Mouse (Mus musculus): Measurements from ENCODE around the gene Il31. TPM values are rescaled to one million over a fixed set of nuclear protein-coding genes. Genes with fewer than 3 reads are reported as not detected.
"Not testable (repeated sequence)": the region's sequence is repeated elsewhere in the genome, so short reads cannot be mapped to it uniquely, and the experiment has no call there.

The Il31 gene
- total RNA-seq (2021), result not detected
- long read RNA-seq, experiment 1, result 0 reads
- long read RNA-seq, experiment 2, result 0 reads

DNA sequence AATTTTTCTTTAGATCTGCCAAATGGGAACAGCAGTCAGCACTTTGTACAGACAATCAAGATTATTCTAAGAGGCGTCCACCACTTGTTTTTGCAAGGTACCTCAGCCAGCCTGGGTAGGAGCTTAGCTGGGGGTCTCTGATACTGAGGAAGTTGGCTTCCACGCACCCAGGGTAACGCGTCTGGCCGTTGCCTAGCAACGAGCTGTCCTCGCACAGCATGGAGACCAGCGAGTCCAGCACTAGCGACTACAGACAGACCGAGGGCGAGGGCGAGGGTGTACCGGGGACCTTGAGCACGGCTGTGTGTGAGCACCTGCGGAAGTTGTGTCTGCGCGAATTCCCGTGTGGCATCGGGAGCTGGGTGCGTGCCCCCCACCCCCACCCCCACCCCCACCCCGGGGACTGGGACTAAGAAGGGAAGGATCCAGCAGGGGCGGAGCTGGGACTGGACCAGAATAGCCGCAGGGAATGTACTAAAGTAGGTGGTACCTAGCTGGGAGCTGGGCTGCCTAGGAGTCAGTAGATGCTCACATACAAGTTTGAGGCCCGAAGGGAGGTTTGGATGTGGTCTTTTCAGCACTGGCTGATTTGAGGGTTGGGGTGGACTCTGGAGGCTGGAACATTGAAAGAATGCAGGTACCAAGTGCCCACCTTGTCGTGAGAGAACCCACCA lies at the start of gene Il31, which contains the start of gene Lrrc43:
Gene Il31 (minus strand): TSS at position 378 of the 674 bp plus-strand sequence.
Gene Lrrc43 (plus strand): TSS at position 194 of the 674 bp plus-strand sequence.
- no peak for DNase-seq

DNA sequence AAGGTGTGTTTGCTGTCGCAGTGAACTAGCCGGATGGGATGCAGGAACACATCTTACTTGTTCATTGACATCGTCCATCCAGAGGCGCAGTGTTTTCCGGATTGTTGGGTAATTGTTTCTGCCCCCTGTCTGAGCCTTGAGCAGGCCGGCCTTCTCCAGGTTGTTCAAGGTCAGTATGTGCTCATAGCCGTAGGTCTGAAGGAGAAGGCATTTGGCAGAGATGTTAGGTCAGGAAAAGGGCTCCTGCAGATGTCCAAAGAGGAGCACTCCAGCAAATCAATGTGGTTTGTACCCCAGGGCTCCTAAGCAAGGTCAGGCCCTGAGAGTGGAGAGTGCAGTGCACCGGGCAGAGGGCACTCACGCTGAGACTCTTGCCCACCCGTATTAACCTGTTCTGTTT lies 44.5 kb upstream of the Il31 start:
- DNase-seq, result no peak

DNA sequence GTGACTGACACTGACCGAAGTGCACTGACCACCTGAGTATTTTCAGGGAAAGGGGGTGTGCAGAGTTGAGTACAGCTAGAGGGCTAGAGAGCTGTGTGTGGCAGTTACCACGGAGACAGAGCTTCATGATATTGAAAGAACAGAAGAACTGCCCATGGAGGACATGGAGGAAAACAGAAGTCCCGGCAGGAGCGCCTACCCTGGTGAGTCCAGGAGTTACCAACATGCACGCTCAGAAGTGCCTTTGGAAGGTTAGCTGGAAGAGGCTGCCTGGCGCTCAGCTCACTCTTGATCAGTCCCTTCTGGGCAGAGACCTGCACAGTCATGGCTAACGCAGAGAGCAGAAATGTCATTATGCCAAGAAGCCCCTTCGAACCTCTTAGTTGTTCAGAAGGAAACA lies 40.8 kb upstream of the Il31 start:
- DNase-seq, result no peak

DNA sequence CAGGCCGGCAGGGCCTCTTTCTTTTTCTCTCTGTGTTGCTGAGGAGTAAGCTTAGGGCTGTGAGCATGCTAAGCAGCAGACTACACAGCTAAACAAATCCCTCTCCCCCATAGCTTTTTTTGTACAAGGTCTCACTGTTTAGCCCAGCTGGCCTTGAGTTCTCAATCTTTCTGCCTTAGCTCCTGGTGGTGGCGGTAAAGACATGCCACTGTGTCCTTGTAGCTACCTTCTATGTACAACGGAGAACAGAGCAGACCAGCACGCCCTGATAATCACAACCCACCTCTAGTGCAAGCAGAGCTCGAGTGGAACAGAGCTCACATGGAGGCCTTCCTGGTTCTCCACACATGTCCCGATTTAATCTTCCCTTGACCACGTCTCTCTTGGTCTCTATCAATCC lies 39.4 kb upstream of the Il31 start:
- no peak for DNase-seq

DNA sequence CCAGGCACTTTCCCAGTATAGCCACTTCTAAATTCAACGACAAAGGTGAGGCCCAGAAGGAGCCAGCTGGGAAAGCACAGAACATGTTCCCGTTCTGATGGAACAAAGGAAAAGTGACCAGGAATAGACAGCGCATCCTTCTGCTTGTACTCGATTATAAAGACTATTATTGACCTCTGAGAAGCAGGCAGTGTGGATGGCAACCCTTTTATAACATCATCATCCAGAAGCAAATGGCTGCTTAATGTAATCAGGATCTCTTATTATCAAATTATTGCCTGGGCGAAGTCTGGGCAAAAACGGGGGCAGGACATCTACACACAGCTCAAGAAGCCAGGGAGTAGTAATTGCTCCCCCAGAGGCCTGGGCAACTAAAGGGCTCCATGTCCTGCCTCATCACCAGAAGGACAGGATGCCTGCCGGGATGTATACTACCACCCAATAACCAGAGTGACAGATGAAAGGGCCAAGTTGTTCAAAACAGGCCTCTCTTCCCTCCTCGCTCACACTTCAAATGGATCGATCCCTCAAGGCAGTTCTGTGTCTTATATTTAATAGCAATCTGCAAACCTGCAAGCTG lies 36.7 kb upstream of the Il31 start:
- no peak for DNase-seq

DNA sequence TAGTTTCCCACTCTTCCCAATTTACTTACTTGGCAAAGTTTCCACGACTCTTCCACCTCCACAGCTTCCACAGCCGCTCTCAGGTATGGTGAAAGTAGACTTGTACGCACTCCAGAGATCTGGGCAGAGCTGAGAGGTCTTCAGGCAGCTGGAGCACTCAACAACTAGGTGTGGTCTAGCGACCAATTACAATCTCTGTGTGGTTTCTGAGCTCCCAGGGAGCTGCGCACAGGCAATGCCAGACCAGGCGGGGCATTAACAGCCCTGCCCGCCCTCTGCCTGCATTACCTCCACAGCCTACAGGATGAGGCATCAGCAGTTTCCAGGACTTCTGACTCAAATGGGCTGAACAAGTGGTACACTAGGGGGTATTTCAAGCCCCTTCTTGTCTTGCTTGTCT lies 36.0 kb upstream of the Il31 start, which contains the start of gene Gm49027:
Gene Gm49027 (minus strand): TSS at position 208 of the 400 bp plus-strand sequence.
- DNase-seq, result no peak

DNA sequence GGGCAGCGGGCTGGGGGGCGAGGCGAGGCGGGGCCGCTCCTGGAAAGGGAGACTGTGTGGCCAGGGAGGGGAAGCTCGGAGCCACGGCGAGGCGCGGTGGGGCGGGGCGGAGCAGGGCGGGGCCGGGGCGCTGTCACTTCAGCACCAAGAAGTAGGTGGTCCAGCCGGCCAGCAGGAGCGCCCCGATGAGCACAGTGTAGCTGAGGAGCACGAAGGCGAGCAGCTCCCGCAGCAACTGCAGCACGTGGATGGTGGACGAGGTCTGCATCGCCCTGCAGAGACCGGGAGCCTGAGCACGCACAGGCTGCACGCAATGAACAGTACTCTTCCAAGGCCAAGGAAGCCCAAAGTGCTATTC lies 35.1 kb upstream of the Il31 start:
- DNase-seq, result no peak

DNA sequence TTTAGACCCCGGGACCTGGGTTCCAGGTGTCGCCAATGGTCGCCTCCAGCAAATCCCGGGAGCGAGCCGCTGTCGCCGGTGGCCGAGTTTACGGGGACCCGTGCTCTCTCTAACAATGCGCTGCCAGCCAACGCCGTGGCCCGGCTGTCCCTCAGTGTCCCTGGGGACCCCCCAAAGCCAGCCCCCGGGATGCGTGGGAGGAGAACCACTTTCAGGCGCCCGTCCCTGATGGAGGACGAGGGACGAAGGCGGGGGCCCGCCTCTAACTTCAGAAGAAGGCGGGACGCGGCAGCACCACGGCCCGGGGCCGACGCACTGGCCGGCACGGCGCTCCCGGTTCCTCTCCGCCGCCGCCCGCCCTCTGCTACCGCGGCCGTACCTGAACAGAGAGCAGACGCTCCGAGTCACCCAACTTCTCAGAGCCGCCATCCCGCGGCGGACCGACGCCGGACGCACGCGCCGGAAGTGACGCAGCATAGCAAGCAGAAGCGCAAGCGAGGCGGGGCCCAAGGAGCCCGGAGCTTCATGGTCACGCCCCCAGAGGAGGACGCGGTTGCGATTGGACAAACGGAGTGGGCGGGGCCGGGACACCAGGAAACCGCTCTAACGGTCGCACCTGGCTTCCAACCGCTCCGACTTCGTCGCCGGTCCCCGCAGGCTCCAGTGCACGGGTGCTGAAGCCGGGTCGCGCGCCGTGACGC lies 34.6 kb upstream of the Il31 start, which contains the start of gene Diablo:
Gene Diablo (minus strand): TSS at position 485 of the 701 bp plus-strand sequence.
- peak; percentile 99 for DNase-seq

DNA sequence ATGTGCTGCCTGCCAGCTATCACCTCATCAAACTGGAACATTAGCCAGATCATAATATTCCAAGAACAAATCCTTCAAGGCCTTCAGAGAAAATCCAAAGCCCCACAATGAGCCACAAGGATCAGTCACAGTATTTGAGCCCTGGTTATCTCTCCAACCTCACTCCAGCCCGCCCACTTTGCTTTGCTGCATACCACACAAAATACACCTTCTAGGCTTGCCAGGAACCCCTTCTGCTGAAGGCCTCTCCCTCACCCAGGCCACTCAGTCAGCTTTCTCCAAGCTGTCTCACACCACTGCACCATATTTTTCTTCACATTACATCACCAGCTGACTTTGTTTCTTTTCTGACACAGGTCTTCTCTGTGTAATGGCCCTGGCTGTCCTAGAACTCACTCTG lies 32.9 kb upstream of the Il31 start:
- DNase-seq, result no peak

DNA sequence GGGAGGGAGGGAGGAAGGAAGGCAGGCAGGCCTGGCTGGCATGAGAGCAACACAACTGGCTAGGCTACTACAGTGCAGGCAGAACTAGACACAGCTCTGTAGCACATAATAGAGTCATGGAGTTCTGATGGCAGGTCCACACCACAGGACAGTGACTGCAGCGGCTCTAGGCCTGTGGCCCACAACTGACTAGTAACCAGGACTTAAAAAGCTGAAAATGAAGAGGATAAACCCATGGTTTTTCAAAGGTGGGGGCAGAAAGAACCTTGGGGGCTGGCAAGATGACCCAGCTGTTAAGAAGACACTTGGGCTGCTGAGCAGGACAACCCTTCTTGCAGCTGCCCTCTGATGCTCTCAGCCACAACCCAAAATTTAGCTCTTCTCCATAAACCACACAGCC lies 32.3 kb upstream of the Il31 start:
- DNase-seq, result no peak

DNA sequence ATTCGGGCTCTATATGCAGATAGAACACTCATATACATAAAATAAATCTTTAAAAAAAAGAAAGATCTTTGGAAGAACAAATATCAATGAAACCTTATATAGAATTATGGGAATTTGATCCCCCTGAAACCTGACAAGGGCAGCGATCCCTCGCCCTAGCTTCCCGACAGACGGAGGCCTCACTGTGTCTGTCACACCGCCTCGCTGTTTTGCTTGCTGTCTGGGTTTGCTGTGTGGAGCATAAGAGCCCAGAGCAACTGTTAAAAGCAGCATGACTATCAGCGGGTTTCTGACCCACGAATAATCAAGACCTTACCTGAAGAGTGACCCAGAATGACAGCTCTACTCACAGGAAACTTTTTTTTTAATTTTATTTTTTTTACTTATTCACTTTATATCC lies 31.4 kb upstream of the Il31 start:
- no peak for DNase-seq

DNA sequence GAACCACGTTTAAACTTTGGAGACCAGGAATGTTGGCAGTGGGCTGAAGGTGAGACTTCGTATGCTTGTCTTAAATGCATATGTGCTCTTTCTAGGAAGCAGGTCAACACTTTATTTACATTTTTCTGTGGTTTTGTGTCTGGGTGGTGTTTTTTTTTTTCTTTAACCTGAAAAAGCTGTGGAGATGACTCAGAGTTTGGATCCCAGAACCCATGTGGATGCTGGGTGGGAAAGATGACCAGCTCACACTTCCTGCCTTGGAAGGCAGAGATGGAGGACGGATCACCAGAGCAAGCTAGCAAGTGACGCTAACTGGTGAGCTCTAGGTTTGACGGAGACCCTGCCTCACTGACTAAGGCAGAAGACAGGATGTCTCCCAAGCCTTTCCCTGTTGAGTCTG lies 25.6 kb upstream of the Il31 start:
- no peak for DNase-seq

DNA sequence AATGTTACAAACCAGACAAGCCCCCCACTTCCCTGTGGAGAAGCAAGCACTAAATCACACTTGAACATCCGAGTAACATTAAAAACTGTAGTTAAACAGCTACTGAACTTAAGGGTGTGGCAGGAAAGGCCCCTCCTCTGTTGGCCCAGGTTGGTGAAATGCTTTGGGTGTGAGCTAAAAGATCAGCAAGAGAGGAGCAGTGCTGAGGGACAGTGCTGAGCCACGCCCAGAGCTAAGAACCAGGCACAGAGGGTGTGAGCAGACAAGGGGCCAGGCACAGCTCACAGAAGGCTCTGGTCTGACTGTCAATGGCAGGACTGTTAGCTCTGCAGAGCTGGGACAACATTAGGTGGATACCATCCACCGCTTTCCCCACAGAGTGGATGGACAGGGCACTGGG lies 22.8 kb upstream of the Il31 start:
- DNase-seq, result no peak

DNA sequence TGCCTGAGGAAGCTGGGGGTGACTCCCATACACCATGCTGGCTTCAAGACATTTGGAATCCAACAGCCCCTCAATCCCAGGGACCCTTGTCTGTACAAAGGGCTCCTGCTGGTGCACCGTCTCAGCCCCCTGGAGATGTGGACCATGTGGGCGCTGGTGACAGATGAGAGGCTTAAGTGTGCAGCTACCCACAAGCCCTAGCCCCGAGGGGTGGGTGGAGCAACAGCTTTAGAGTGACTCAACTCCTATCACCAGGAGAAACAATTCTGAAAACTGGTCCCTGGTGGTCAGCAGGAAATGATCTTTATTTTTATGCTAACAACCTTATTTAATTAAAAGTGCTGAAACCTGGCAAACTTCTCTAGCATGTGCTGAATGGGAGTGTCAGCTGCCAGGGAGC lies 22.1 kb upstream of the Il31 start:
- DNase-seq, result not testable (repeated sequence)

DNA sequence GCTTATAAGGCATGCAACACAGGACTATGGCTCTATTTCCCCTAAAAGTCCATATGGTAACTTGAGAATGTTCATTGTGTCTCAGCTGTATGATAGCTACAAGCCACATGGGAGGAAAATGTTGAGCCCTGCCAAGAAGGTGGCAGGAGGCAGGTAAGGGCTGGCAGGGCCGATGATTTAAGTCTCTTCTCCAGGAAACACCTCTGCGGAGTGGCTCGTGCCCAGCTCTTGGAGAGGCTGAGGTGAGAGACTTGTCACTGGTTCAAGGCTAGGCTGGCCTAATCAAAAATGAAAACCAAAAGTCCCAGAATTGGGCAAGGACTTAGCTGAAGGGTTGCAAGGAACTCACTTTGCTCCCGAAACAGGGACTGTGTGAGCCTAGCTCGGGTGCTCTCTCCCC lies 20.9 kb upstream of the Il31 start, which contains the start of gene B3gnt4:
Gene B3gnt4 (plus strand): TSS at position 301 of the 400 bp plus-strand sequence.
- no peak for DNase-seq

DNA sequence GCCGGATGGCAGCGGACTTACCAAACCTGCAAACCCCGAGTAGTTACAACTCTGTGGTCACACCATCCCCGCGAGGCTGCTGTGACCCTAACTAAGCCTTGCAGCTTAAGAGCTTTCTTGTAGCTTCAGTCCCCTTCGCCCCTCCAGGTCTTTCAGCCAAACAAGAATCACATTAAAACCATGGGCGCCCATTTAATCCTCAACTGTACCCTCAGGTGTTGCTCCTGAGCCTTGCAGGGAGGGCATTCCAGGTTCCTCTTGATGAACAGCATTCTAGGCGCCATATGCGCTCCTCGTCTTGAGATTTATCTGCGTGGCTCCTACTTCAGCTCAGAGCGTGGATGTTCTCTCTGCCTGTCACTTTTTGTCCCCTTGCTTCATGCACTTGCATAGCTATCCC lies 19.6 kb upstream of the Il31 start:
- no peak for DNase-seq

DNA sequence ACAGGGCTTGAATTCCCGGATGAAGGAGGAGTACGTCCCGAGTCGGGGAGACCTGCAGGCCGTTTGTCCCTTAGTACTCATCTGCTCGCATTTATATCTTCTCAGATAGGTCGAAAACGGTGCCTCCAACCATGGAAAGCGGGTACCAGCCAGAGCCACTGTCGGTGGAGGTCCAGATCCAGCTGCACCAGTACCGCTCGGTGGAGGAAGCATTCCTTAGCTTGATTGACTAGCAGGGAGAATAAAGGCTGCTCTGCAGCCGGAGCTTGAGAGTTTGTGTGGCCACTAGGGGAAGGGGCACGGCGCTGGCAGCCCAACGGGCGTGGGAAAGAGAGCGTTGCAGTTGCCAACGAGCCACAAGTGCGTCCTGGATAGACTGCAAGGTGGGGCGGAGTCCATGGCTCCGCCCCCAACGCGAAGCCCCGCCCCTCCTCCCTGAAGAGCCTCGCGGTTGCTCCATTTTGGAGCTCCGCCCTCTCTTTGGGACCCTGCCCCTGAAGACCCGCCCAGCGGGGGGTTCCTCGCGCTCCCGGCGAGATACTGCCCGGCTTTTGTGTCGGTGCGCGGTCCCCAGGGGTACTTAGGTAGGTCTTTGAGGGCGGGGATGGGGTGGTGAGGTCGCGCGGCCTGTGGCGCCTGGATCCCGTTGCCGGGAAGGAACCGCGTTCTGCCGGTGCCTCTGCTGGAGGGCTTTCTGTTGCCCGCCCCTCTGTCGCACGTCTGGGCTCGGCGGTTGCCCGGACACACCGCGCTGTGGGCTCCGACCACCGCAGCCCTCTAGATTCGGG lies 18.8 kb upstream of the Il31 start:
- DNase-seq, result peak; percentile 92

DNA sequence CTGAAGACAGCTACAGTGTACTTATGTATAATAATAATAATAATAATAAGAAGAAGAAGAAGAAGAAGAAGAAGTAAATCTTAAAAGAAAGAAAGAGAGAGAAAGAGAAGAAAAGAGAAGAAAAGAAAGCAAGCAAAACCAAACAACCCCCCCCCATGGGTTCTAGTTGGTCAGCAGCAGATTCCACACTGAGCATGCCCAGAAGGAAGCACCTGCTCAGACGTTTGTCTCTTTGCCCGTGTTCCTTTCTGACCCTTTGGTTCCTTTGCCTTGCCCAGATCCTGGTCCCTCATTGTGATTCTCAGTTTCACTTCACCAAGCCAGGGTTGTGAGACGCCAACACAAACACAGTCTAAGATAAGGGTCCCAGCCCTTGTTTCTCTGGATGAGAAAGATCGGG lies 12.7 kb upstream of the Il31 start:
- DNase-seq, result no peak

DNA sequence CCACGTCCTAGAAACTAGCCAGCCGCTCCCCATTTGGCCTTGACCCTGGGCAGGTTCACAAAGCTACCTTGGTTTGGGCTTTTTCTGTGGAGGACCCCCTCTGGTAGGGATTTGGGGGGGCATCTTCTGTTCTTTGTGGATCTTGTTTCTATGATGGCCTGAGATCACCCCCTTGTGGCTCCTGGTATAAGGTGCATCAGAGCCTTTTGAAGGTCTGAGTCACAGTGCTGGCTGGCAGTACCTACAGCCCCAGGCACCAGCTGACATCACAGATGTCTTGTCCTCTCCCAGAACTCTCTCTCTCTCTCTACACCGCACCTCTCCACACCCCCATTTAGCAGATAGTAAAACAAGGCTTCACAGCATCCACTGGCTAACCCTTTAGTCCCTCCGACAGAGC lies 10.4 kb upstream of the Il31 start:
- peak; percentile 55 for DNase-seq

DNA sequence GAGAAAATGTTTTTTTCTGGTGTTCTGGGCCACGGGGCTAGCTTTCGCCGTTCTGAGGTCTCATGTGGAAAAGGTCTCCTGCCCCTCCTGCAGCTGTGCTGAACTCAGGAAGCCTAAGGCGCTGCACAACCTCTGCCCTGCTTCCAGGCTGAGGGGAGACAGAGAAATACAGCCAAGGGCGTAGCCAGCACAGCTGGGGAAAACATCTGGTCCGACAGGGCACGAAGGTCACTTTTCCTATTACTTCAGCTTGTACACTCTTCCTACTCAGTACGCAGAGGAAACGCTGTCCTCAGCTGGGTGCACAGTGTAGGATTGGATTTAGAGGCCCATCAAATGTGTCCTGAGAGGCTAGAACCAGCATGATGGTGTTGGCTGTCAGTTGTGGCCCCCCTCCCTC lies 646 bp upstream of the Il31 start:
- no peak for DNase-seq

DNA sequence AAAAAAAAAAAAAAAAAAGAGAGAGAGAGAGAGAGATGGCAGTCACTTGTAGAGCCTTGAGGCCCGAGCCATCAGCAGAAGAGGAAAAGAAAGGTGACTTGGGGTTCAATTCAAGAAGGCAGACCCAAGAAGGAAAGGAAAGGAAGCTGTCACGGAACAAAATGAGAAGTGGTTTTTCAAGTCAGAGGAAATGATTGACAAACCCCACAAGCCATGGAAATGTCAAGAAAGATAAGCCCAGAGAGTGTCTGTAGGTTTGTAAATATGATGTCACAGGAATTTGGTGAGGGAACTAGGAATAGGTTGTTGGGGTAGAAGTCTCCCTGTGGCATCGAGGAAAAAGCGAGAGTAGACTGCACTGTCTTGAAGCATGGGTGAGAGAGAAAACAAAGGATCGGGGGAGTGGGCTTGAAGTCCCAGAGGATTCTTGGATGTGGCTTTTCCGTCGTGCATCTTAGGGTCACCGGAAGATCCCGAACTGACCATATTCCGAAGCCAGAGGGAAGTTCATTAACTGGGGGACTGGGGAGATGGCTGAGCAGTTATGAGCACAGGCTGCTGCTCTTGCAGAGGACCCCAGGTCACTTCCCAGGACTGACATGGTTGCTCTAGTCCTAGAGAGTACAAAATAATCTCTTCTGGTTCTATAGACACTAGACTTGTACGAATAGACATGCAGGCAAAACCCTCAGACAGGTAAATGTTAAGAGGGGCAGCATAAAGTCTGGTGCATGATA lies 1.5 kb downstream of the Il31 start:
- no peak for DNase-seq

DNA sequence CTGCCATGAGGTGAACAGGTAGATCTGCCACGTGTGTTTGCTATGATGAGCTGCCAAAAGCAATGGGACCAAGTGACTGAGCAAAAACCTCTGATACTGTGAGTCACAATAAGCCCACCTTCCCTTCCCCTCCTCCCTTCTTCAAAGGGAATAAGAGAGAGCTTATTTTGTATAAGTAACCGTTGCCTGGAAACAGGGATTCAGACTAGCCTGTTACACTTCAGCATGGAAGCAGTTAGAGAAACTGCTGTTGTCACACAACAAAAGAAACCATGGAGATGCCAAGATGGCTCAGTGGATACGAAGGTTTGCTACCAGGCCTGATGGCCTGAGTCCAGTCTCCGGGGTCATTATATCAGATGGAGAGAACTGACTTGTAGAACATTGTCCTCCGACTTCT lies 15.5 kb downstream of the Il31 start:
- no peak for DNase-seq

Data from adrenal gland, postnatal 10 days (tissue).